Mouse (Mus musculus) forebrain, embryonic 14.5 days (tissue): ENCODE measurements around the gene B4galt2. TPM values are rescaled to one million over a fixed set of nuclear protein-coding genes. Genes with fewer than 3 reads are reported as not detected.
A peak's percentile ranks its signal among the peaks of the same experiment; 100 is the strongest.

Source experiments
- ATAC-seq: fragments of 200-750 bp; cut with Nextera tagmentation; 2 replicates; pipeline ENCODE4 v1.8.0; 2017; ENCODE audit warnings: mild to moderate bottlenecking, moderate library complexity
- DNase-seq: peaks from one replicate; pipeline ENCODE4 v3.0.0-alpha.2; 2015; ENCODE audit warnings: low spot score
- H3K27ac ChIP-seq: fragments of 300-500 bp; sonication (generic); 2 replicates; pipeline ENCODE4 v1.5.1; 2014; ENCODE audit warnings: low read depth, mild to moderate bottlenecking, control low read depth, low read length, moderate library complexity
- H3K27me3 ChIP-seq: fragments of 300-500 bp; sonication (generic); replicated peaks from 2 replicates; pipeline ENCODE4 v1.6.1; 2014; ENCODE audit warnings: low read length, control low read depth, mixed read lengths; ENCODE audit not compliant: control insufficient read depth, insufficient read depth
- H3K36me3 ChIP-seq: fragments of 300-500 bp; sonication (generic); 2 replicates; pipeline ENCODE4 v1.6.1; 2014; ENCODE audit warnings: low read length, control low read depth; ENCODE audit not compliant: control insufficient read depth, insufficient read depth
- H3K4me1 ChIP-seq: fragments of 300-500 bp; sonication (generic); 2 replicates; pipeline ENCODE4 v1.6.1; 2014; ENCODE audit warnings: antibody characterized with exemption, low read length, control low read depth; ENCODE audit not compliant: control insufficient read depth, insufficient read depth
- H3K4me2 ChIP-seq: fragments of 300-500 bp; sonication (generic); 2 replicates; pipeline ENCODE4 v1.6.1; 2014; ENCODE audit warnings: mild to moderate bottlenecking, control low read depth, low read length
- H3K4me3 ChIP-seq: fragments of 300-500 bp; sonication (generic); 2 replicates; pipeline ENCODE4 v1.5.1; 2014; ENCODE audit warnings: low read depth, low read length, control low read depth
- H3K9ac ChIP-seq: fragments of 300-500 bp; sonication (generic); 2 replicates; pipeline ENCODE4 v1.6.1; 2014; ENCODE audit warnings: mild to moderate bottlenecking, low read length, control low read depth, moderate library complexity
- H3K9me3 ChIP-seq: fragments of 300-500 bp; sonication (generic); replicated peaks from 2 replicates; pipeline ENCODE4 v1.6.1; 2016; ENCODE audit warnings: low read length, control low read depth, mixed read lengths; ENCODE audit not compliant: control insufficient read depth
- WGBS: fragments of 180-500 bp; shearing (Covaris S2); extraction: QIAGEN DNeasy Blood & Tissue Kit; methylation state at CpG from one replicate; pipeline ENCODE4 v1.1.7; 2014; 5-methylcytosine and 5-hydroxymethylcytosine counted together
- polyA plus RNA-seq: library from polyadenylated mRNA; unstranded; fragments of >200 nt; fragmentation: Nextera tagmentation; extraction: Ambion mirVana; gene quantifications from 2 replicates; pipeline ENCODE4 v1.2.1, GENCODE M21; 2014

B4galt2 gene
- polyA plus RNA-seq, 1 experiment from 2014 or later, result 50.6 TPM

DNA sequence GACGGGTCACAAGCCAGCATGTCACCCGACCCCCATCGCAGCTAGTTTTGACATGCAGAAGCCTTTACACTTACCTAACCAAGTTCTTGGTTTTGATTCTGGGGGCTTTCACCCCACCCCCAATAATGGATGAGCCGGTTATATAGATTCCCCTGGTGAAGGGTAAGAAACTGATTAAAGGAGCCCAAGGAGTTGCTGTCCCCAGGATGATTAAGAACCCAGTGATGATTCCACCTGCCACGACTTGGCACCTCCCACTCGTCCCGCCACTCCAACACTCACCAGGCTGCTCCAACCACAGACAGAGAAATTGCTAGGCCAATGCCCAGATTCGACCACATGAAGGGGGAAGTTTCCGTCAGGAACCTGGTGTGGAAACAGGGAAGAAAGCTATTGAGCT, 2.7 kb upstream of the B4galt2 start:
- H3K4me2 ChIP-seq, result peak overlapping the region; percentile 95
- H3K9me3 ChIP-seq, result no peaks in the 10 kb centered on the region
- H3K4me1 ChIP-seq, result peaks cover 22% of the 10 kb centered on the region
- H3K36me3 ChIP-seq, result peaks cover 38% of the 10 kb centered on the region
- ATAC-seq, result no peak
- no peak overlapping the region for H3K27ac ChIP-seq
- DNase-seq, result no peak
- no peaks in the 10 kb centered on the region for H3K27me3 ChIP-seq
- H3K9ac ChIP-seq, result peak overlapping the region; percentile 82
- peak overlapping the region; percentile 89 for H3K4me3 ChIP-seq
- WGBS, result 81% methylated on average over 9 of the region's 9 CpGs

GRCm38 (mm10) chr4:117885093-117885492, 1.8 kb upstream of the B4galt2 start:
- peaks cover 22% of the 10 kb centered on the region for H3K4me1 ChIP-seq
- WGBS, result 92% methylated on average over 10 of the region's 10 CpGs
- no peak overlapping the region for H3K4me2 ChIP-seq
- H3K27me3 ChIP-seq, result no peaks in the 10 kb centered on the region
- H3K9me3 ChIP-seq, result no peaks in the 10 kb centered on the region
- H3K36me3 ChIP-seq, result peaks cover 43% of the 10 kb centered on the region
- no peak overlapping the region for H3K4me3 ChIP-seq
- no peak for ATAC-seq
- H3K9ac ChIP-seq, result no peak overlapping the region
- no peak overlapping the region for H3K27ac ChIP-seq
- DNase-seq, result no peak

- ATAC-seq (no peak), DNase-seq (no peak)
- no peaks in the 10 kb centered on the region for H3K9me3 ChIP-seq
- H3K4me3 ChIP-seq, result 0 out of 2 replicates have a peak overlapping the region, but pooled peaks have one; percentile 76
- H3K4me1 ChIP-seq, result peaks cover 22% of the 10 kb centered on the region
- WGBS, result 100% methylated on average over 1 of the region's 1 CpGs
- H3K4me2 ChIP-seq, result peak overlapping the region; percentile 68
- no peaks in the 10 kb centered on the region for H3K27me3 ChIP-seq
- no peak overlapping the region for H3K27ac ChIP-seq
- H3K36me3 ChIP-seq, result peaks cover 36% of the 10 kb centered on the region
- no peak overlapping the region for H3K9ac ChIP-seq
Measured at GRCm38 (mm10) chr4:117884146-117884545, 859 bp upstream of the B4galt2 start.

- Histone ChIP-seq H3K27me3 (no peaks in the 10 kb centered on the region), H3K4me3 (no peak overlapping the region), H3K9me3 (no peaks in the 10 kb centered on the region), H3K4me1 (peaks cover 8% of the 10 kb centered on the region), H3K9ac (no peak overlapping the region), H3K4me2 (no peak overlapping the region), H3K27ac (no peak overlapping the region), H3K36me3 (peaks cover 60% of the 10 kb centered on the region)
- WGBS, result 83% methylated on average over 5 of the region's 5 CpGs
- no peak for ATAC-seq
- DNase-seq, result no peak
Measured at GRCm38 (mm10) chr4:117878703-117879102, 4.6 kb downstream of the B4galt2 start.

DNA sequence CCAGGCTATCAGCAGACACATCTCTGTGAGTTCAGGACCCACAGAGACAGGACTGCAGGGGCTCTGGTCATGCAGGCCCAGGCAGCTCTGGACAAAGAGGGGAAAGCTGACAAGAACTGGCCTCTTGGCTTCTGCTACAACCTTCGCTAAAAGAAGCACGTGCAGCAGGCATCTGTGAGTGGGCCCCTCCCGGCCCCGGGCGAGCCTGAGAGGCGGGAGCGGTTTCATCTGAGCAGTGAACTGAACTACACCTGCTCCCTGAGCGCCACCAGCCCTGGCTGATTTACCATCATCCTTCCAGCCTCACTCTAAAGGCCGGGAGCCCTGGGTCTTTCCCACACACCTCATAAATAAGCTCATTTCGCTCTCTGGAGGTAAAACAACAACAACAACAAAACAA, 5.0 kb downstream of the B4galt2 start:
- 83% methylated on average over 10 of the region's 10 CpGs for WGBS
- no peak for DNase-seq
- Histone ChIP-seq H3K27ac (no peak overlapping the region), H3K9me3 (no peaks in the 10 kb centered on the region), H3K27me3 (no peaks in the 10 kb centered on the region), H3K4me2 (no peak overlapping the region), H3K4me3 (no peak overlapping the region), H3K9ac (no peak overlapping the region), H3K36me3 (peaks cover 64% of the 10 kb centered on the region), H3K4me1 (peaks cover 6% of the 10 kb centered on the region; the same call in 1 of the 2 replicates)
- ATAC-seq, result no peak

DNA sequence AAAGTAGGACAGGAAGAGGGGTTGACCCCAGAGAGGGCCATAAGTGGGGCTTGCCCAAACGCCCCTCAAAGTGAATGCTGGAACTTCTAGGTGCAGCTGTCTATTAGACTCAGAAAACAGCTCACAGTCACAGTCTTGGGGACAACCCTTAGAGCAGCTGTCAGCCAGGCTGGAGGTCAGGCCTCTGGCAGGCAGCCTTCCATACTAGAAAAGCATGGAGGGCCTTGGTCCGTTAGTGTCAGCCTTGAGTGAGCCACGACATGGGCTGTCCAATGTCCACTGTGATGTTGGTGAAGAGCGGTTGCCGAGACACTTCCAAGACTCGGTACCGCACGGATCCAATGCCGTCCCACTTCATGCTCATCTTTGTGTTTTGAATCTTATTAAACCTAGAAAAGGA, 9.7 kb downstream of the B4galt2 start:
- 0 out of 2 replicates have a peak, but pooled peaks cover 2% of the 10 kb centered on the region for H3K4me1 ChIP-seq
- peaks cover 47% of the 10 kb centered on the region for H3K36me3 ChIP-seq
- H3K9me3 ChIP-seq, result no peaks in the 10 kb centered on the region
- no peak overlapping the region for H3K9ac ChIP-seq
- H3K4me3 ChIP-seq, result no peak overlapping the region
- ATAC-seq (no peak), DNase-seq (no peak)
- 94% methylated on average over 9 of the region's 9 CpGs for WGBS
- no peaks in the 10 kb centered on the region for H3K27me3 ChIP-seq
- no peak overlapping the region for H3K27ac ChIP-seq
- H3K4me2 ChIP-seq, result no peak overlapping the region

- Histone ChIP-seq H3K27ac (no peak within 1 kb of the TSS), H3K9ac (0 out of 2 replicates have a peak within 1 kb of the TSS, but pooled peaks have one; percentile 22), H3K36me3 (peaks cover 37% of the 10 kb centered on the region), H3K4me2 (peak within 1 kb of the TSS; percentile 31), H3K4me3 (no peak within 1 kb of the TSS), H3K27me3 (no peaks in the 10 kb centered on the region), H3K4me1 (0 out of 2 replicates have a peak, but pooled peaks cover 2% of the 10 kb centered on the region), H3K9me3 (no peaks in the 10 kb centered on the region)
- no peak for DNase-seq
- 10% methylated on average over 14 of the region's 14 CpGs for WGBS
- ATAC-seq, result no peak
Measured at GRCm38 (mm10) chr4:117872471-117872886, 10.8 kb downstream of the B4galt2 start, which contains the start of gene Ccdc24. Gene Ccdc24, minus strand, starts transcription at chr4:117872557.

GRCm38 (mm10) chr4:117871787-117872186, 11.5 kb downstream of the B4galt2 start:
- H3K27ac ChIP-seq, result no peak overlapping the region
- H3K4me2 ChIP-seq, result no peak overlapping the region

GRCm38 (mm10) chr4:117870437-117870836, 12.8 kb downstream of the B4galt2 start:
- Histone ChIP-seq H3K4me2 (no peak overlapping the region), H3K27ac (no peak overlapping the region), H3K9me3 (no peaks in the 10 kb centered on the region), H3K9ac (no peak overlapping the region), H3K27me3 (no peaks in the 10 kb centered on the region), H3K36me3 (peaks cover 18% of the 10 kb centered on the region), H3K4me1 (0 out of 2 replicates have a peak, but pooled peaks cover 2% of the 10 kb centered on the region), H3K4me3 (no peak overlapping the region)
- DNase-seq, result no peak
- ATAC-seq, result no peak
- 60% methylated on average over 1 of the region's 1 CpGs for WGBS

More at GRCm38 (mm10) chr4:117871787-117872186, 11.5 kb downstream of the B4galt2 start:
- ATAC-seq (no peak), DNase-seq (no peak)
- Histone ChIP-seq H3K27me3 (no peaks in the 10 kb centered on the region), H3K4me1 (0 out of 2 replicates have a peak, but pooled peaks cover 2% of the 10 kb centered on the region), H3K9me3 (no peaks in the 10 kb centered on the region), H3K9ac (no peak overlapping the region), H3K36me3 (peaks cover 30% of the 10 kb centered on the region), H3K4me3 (no peak overlapping the region)
- WGBS, result 65% methylated on average over 7 of the region's 7 CpGs
